Mouse (Mus musculus): ENCODE results near the gene Olfr58.
"Not testable (repeated sequence)": the region's sequence is repeated elsewhere in the genome, so short reads cannot be mapped to it uniquely, and the experiment has no call there.

The Olfr58 gene

GRCm38 (mm10) chr9:19779983-19780382, at the start of gene Olfr58:
TSS of gene Olfr58 (plus strand) at chr9:19780283.
- no peak for DNase-seq (ENCODE audit: low read depth, low spot score)

GRCm38 (mm10) chr9:19769136-19769535, 10.9 kb upstream of the Olfr58 start:
- no peak for DNase-seq (ENCODE audit: low read depth, low spot score)

GRCm38 (mm10) chr9:19769701-19770100, 10.4 kb upstream of the Olfr58 start:
- no peak for DNase-seq (ENCODE audit: low read depth, low spot score)

DNA sequence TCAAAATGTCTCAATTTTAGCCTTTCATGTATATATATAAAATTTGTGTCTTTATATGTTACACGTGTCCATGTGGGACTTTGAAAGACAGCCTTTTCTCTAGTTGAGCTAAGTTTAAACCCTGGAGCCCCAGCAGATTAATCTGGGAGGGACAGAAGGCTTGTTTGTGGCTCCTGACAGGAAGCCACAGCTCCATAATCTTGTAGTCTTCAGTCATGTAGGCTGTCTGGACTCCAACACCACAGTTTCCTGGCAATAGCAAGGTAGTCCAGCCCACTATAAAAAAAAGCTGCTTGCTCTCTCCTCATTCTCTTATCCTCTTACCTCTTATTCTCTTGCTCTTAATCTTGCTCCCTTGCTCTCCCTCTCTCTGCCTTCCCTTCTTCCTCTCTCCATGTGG, 22.9 kb downstream of the Olfr58 start:
- no peak for DNase-seq (ENCODE audit: low read depth, low spot score)

GRCm38 (mm10) chr9:19804606-19805005, 24.5 kb downstream of the Olfr58 start, which contains the start of gene Olfr859:
TSS of gene Olfr859 (plus strand) at chr9:19804906.
- not testable (repeated sequence) for DNase-seq (ENCODE audit: low read depth, low spot score)

All from embryo, embryonic 11.5 days (tissue).